Mouse (Mus musculus) liver, embryonic 14.5 days (tissue): ENCODE measurements around the gene Bsn.

Experiments used
- CTCF ChIP-seq: IDR thresholded peaks from 2 replicates; pipeline ENCODE4 v1.5.1; 2016; ENCODE audit warnings: antibody characterized with exemption, low read depth, control low read depth
- EP300 ChIP-seq: IDR thresholded peaks from 2 replicates; pipeline ENCODE4 v1.6.1; 2016; ENCODE audit warnings: antibody characterized with exemption, low read depth

DNA sequence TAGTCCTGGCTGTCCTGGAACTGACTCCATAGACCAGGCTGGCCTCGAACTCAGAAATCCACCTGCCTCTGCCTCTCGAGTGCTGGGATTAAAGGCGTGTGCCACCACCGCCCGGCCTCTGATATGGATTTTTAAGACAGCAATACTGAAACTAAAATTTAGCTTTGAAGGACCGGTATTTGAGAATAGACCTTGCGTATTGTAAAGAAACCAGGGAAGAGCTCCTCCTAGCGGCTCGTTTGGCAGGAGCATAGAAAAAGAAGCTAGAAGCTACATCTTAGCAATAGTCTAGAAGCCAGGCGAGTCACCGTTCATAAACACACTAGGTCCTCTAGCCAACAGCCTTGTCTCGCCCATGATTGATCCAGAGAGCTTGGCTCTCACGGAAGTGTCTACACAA is 12.8 kb upstream of the Bsn start:
- TF ChIP-seq CTCF (peak; percentile 73), EP300 (no peak)
